Mouse (Mus musculus) layer of hippocampus, postnatal 25 days (tissue): ENCODE measurements around the gene Cfap299. TPM values are rescaled to one million over a fixed set of nuclear protein-coding genes. Genes with fewer than 3 reads are reported as not detected.

Experiments
- DNase-seq, 2 experiments: peaks; one replicate each; pipeline ENCODE4 v3.0.0; 2022; ENCODE audit warnings: mixed read lengths in 2 of 2, low spot score in 1 of 2; ENCODE audit errors: extremely low spot score in 1 of 2
- microRNA-seq, 2 experiments: library from miRNA; unstranded; fragments of <30 nt; microRNA quantifications; one replicate each; pipeline ENCODE4 v1.2.0; 2021
- total RNA-seq, 2 experiments: library from RNA; stranded (reverse); gene quantifications; 2 replicates each; pipeline ENCODE4 v1.2.3; 2021

The Cfap299 gene
- total RNA-seq, 2 experiments from 2014 or later: 0.54 TPM; not detected in 1

DNA sequence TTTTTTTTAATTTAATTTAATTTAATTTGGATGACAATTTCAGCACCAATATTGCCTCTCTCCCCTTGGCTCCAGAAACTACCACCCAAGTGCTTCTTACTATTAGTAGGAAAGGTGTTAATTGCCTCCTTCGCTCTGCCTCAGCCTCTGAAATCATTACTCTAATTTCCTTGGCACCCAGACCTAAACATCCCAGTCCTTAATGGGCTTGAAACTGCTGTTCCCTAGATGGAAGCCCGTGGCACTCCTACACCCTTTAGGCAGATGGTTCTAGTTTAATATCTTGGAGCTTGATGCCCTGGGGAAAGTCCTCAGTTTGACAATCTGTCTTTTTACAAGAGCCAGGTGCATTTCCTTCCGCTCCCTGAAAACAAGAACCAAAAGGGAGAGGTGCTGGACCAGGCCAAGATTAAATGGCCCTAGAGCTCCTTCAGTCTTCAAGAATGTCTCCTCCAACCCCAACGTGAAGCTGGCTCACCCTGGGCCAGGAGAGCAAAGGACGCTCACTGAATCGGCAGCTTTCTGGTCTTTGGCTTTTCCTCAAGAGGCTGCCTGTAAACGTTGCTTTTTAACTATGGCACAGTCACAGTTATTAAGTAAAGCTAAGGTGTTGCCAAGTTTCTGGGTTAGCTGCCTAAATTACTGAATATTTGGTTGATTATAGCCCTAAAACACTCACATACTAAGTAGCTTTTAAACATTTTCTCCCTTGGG lies 461.9 kb downstream of the Cfap299 start:
- no peak for DNase-seq

DNA sequence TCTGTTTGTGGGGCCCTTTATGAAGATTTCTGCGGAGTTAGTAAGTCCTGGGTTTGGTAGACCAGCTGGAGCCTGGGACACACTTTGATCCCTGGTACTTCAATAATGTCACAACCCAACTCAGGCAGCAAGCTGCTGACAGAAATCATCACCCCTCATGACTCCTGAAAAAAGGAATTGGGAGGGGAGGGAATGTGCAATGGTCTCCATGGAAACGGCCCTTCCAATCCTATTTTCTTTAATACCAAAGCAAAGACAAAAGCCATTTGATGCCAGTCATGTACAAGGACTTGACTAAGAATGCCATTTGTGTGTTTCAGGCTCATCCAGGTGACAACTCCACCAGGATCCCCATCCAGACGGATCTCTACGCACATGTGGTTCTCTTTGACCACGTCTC lies 472.4 kb downstream of the Cfap299 start:
- no peak for DNase-seq

DNA sequence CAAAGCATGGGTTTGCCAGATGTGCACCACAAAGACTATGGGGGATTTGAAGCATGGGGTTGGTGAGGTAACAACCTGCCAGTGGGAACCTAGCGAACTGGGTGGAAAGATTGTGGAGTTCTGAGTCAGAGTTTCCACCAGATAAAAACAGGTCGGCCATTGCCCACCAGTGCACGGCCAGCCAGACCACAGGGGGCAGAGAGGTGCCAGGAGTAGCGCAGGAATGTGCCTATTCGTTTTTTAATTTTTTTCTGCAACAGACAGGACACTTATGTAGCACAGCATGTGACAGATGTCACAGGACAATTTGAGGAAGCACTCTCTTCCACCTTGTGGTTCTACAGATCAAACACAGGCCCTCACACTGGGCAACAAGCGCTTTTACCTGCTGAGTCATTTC lies 475.7 kb downstream of the Cfap299 start:
- DNase-seq: no peak

DNA sequence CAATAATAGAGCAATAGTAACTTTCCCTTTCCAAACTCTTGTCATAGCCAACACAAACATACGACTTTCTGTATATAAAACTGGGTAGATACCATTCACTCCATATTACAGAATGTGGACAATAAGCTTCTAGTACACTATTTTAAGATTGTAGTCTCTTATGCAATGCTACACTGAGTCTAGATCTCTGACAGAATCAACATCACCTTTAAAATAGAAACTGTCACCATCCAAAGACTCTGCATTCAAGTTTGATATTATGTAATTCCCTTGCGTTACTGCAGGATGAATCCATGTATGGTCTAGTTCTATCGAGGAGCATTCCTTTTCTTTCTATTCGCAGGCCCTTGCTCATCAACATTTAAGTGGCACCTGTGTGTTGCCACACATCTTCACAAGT lies 477.4 kb downstream of the Cfap299 start:
- no peak for DNase-seq

DNA sequence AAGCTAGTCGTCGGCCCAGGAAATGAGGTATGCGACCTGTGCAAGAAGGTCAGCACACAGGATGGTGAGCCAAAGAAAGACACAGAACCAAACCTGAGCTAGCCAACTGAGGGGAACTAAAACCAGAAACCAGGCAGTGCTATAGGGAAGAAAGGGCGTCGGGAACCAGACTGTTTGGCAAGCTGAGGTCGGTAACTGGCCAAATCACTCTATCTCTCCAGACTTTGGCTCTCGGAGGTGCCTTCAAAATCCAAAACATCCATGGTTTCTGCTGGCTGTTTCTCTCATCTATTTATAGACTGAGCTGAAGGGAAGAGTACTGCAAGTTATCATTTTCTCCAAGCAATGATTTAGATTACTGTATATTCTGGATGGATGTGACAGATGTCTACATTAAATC lies 477.9 kb downstream of the Cfap299 start:
- DNase-seq: no peak

DNA sequence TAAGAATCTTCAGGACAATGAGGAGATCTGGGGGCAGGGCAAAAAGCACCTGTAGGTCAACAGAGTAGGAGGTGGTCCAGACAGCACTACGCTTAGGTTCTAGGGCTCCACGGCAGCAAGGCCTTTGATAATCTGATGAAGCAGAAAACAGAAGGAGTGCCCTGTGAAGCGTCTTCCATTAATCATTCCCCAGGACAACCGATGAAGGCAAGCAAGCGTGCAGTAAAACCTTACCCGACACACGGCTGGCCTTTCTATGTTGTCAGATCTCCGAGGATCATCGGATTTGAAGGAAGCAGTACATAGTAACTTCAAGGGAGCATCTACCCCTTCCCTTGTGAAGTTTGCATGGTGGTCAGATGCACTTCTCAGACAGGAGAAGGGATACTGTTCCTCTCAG lies 478.8 kb downstream of the Cfap299 start:
- DNase-seq: no peak

DNA sequence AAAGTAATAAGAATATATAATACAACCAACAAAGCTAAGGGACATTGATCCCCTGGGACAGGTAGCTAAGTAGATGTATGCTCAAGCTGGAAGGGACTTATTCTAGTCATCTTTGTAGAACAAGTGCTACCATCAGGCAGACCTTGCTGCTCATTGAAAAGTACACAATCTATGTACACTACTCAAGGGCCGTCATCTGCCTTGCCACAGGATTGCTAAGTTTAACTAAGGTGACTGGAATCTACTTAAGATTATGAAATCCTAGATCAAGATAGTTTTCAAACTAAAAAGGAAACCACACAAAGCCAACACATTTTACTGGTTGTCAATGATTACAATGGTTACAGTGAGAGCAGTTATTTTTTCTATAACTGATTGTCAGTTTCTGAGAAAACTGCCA lies 483.3 kb downstream of the Cfap299 start:
- no peak for DNase-seq

DNA sequence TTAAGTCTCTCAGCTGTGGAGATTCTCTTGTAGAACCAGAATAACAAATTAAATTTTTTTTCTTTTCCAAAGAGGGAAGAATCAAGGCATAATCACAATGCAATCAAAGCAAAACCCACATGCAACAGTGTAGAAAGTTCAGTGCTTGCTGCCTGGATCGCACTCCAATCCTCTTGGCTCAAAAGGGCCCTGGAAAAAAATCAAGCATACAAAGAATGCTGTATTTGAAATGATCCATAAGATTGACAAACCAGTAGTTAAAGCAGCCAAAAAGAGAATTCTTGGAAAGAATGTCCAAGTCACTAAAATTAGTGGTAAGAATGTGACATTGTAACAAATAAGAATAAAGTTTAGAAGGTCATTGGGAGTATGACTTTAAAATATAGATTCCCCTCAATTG lies 486.2 kb downstream of the Cfap299 start:
- DNase-seq: no peak

DNA sequence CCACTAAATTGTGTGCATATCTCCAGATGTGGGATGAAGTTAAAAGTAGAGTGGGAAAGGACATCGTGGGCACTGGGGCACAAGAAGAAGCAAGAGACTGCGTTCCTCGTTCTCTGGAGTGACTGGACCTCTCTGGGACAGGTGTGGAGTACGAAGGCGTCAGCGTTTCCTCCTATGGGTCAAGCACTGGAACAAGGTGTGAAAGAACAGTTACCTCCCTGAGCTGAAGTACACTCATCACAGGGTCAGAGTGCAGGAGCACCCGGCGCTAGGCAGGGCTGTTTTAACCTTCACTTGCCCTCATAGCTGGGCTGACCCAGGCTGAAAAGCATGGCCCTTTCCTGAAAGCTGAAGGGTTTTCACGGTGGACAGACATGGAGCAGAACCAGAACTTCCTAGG lies 504.7 kb downstream of the Cfap299 start:
- no peak for DNase-seq

DNA sequence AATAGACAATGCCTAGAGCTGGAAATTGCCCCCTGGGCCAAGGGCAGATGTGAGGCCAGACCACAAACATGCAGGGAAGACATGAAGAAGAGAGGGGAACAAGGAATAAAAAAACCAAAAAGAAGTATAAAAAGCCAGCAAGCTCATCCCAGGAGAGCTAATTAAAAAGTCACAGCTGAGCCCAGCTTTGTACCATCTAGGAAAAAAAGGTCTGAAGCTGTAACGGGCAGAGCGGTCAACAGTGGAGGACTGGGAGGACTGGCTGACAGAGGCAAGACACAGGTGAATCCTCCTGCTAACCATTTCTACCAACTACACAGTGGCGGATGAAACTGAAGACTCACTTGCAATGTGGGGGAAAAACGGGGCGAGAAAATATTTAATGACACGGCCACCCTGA lies 505.2 kb downstream of the Cfap299 start:
- no peak for DNase-seq

DNA sequence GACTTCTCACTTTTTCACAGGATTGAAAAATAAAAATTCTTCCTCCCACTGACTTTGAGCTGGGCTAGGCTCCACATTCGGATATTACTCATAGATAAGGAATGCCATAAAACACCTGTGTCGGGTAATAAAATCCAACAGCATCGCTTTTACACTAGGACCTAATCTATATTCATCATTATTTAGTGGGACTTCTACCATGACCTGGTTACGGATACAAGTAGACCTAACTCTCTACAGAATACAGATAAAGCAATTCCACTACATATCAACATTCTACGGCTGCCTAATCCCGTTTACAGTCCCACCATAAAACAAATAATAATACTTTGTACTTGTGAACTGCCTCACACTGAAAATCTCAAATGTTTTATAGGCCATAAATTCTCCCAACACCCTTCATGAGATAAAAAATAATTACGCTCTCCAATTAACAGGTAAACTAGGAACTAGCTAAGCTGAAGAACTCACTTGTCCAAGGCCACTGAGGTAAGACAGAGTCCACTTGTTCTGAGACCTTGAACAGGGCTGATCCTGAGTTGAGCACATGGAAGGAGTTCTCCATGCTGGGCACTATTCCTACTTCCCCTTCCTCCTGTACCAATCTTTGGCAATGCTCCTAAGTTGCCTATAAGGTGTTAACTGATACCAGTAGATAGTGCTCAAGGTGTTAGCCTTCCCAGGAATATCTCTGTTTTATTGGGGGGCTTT lies 513.7 kb downstream of the Cfap299 start:
- DNase-seq: no peak

DNA sequence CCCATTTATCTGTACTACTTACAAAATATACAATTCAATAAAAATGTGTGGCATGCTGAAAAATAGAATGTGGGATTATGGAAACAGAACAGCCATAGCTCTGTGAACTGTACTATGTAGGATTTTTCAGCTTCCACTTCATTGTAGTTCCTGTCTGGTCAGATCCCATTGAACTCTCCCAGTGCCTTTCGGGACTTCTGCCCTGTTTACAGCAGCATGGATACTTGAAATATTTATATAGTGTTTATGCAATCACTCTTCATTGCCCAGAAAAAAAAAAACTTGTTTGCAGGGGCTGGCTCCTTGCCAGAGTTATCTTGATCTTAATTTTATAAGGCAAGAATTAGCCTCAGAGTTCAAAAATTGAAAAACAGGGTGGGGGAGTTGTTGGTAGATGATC lies 515.6 kb downstream of the Cfap299 start:
- DNase-seq: no peak

Small RNA genes within 50 kb of the gene (microRNA-seq; reads per million reads assigned to microRNA genes)
- gene Mir703: 0 reads per million in 2 experiments

Other genes with a start within 250 kb of the Cfap299 start
- 10 to 100 TPM; 79.4 to 82.4 TPM for gene Prdm8, start 162.1 kb upstream of the Cfap299 start, total RNA-seq
- 1 to 10 TPM; 3.7 to 4.7 TPM for gene Fgf5, start 75.1 kb upstream of the Cfap299 start, total RNA-seq
- gene Gm11111, start 223.4 kb downstream of the Cfap299 start, total RNA-seq: not detected